Mouse (Mus musculus) CH12.LX (cell line): ENCODE data around the gene Las1l. TPM values are rescaled to one million over a fixed set of nuclear protein-coding genes. Genes with fewer than 3 reads are reported as not detected.

Source experiments
- DNase-seq: peaks from one replicate; pipeline ENCODE4 v3.0.0-alpha.2; 2013; ENCODE audit errors: extremely low read depth
- H3K27ac ChIP-seq: 2 replicates; pipeline ENCODE4 v1.5.1; 2012; ENCODE audit warnings: low read depth, mild to moderate bottlenecking, control low read depth, moderate library complexity; ENCODE audit not compliant: insufficient read depth
- H3K27me3 ChIP-seq: replicated peaks from 2 replicates; pipeline ENCODE3; 2012; ENCODE audit warnings: inconsistent platforms
- H3K36me3 ChIP-seq, 2 experiments: replicated peaks in 1 of 2; 2 replicates each; pipeline versions ENCODE3 to v1.6.1; 2012; ENCODE audit warnings: inconsistent platforms in 1 of 2, low read length in 1 of 2, mild to moderate bottlenecking in 1 of 2, mixed read lengths in 1 of 2, moderate library complexity in 1 of 2; ENCODE audit not compliant: control insufficient read depth in 1 of 2, insufficient read depth in 1 of 2
- H3K4me1 ChIP-seq, 2 experiments: 2 replicates each; pipeline ENCODE4 v1.6.1; 2012; ENCODE audit warnings: inconsistent platforms in 1 of 2, moderate library complexity in 1 of 2; ENCODE audit not compliant: insufficient read depth in 2 of 2, control insufficient read depth in 1 of 2
- H3K4me2 ChIP-seq: 2 replicates; pipeline ENCODE4 v1.6.1; 2012; ENCODE audit warnings: low read depth, mild to moderate bottlenecking, control low read depth; ENCODE audit not compliant: poor library complexity, insufficient read depth, severe bottlenecking
- H3K4me3 ChIP-seq, 3 experiments: fragments of 150-350 bp in 1 of 3; sonication (generic) in 1 of 3; replicated peaks in 1 of 3; 2 replicates each; pipeline versions ENCODE3 to v1.5.1; 2011 to 2012; ENCODE audit warnings: low read depth in 2 of 3, low read length in 2 of 3, mild to moderate bottlenecking in 2 of 3, moderate library complexity in 2 of 3, control low read depth in 1 of 3, improper control_type of control experiment in 1 of 3, inconsistent platforms in 1 of 3, mixed read lengths in 1 of 3; ENCODE audit not compliant: poor library complexity in 1 of 3
- H3K79me2 ChIP-seq: replicated peaks from 2 replicates; pipeline ENCODE4 v1.6.1; 2012; ENCODE audit warnings: mild to moderate bottlenecking, moderate library complexity; ENCODE audit not compliant: control insufficient read depth, poor library complexity, insufficient read depth, severe bottlenecking; ENCODE audit errors: extremely low read depth
- H3K9ac ChIP-seq: 2 replicates; pipeline ENCODE4 v1.6.1; 2012; ENCODE audit warnings: low read depth, mild to moderate bottlenecking, control low read depth, moderate library complexity; ENCODE audit not compliant: insufficient read depth
- H3K9me3 ChIP-seq: replicated peaks from 2 replicates; pipeline ENCODE3; 2012; ENCODE audit warnings: low read length, inconsistent platforms, mixed read lengths
- BHLHE40 ChIP-seq: IDR thresholded peaks from 2 replicates; pipeline ENCODE4 v1.6.1; 2011; ENCODE audit warnings: mild to moderate bottlenecking, low read depth, low read length, improper control_type of control experiment
- CHD2 ChIP-seq: IDR thresholded peaks from 2 replicates; pipeline ENCODE4 v1.6.1; 2011; ENCODE audit warnings: low read length, improper control_type of control experiment
- CTCF ChIP-seq, 2 experiments: IDR thresholded peaks in 1 of 2; conservative IDR thresholded peaks in 1 of 2; 2 replicates each; pipeline ENCODE4 v1.5.1; 2011 to 2012; ENCODE audit warnings: low read depth in 2 of 2, low read length in 2 of 2, improper control_type of control experiment in 1 of 2, inconsistent platforms in 1 of 2, mild to moderate bottlenecking in 1 of 2, moderate library complexity in 1 of 2
- E2F4 ChIP-seq: IDR thresholded peaks from 2 replicates; pipeline ENCODE4 v1.6.1; 2011; ENCODE audit warnings: low read depth, low read length, improper control_type of control experiment; ENCODE audit not compliant: insufficient replicate concordance
- GABPA ChIP-seq: IDR thresholded peaks from 2 replicates; pipeline ENCODE4 v1.6.1; 2012; ENCODE audit warnings: low read depth, low read length, improper control_type of control experiment, inconsistent platforms; ENCODE audit not compliant: insufficient replicate concordance
- HCFC1 ChIP-seq: IDR thresholded peaks from 2 replicates; pipeline ENCODE4 v1.6.1; 2012; ENCODE audit warnings: low read depth, mild to moderate bottlenecking, inconsistent platforms, low read length, improper control_type of control experiment
- IRF4 ChIP-seq: IDR thresholded peaks from 2 replicates; pipeline ENCODE4 v1.6.1; 2014; ENCODE audit warnings: low read depth, mild to moderate bottlenecking, inconsistent platforms, low read length, improper control_type of control experiment
- JUND ChIP-seq: conservative IDR thresholded peaks from 2 replicates; pipeline ENCODE4 v1.6.1; 2011; ENCODE audit warnings: low read depth, low read length, improper control_type of control experiment
- KAT2A ChIP-seq: IDR thresholded peaks from 2 replicates; pipeline ENCODE4 v1.6.1; 2012; ENCODE audit warnings: low read length, improper control_type of control experiment, inconsistent platforms; ENCODE audit not compliant: insufficient replicate concordance
- MAX ChIP-seq: IDR thresholded peaks from 2 replicates; pipeline ENCODE4 v1.6.1; 2011; ENCODE audit warnings: low read length, improper control_type of control experiment
- MEF2A ChIP-seq: IDR thresholded peaks from 2 replicates; pipeline ENCODE4 v1.6.1; 2014; ENCODE audit warnings: low read depth, mild to moderate bottlenecking, inconsistent platforms, low read length, improper control_type of control experiment, borderline replicate concordance
- MXI1 ChIP-seq: IDR thresholded peaks from 2 replicates; pipeline ENCODE4 v1.6.1; 2011; ENCODE audit warnings: mild to moderate bottlenecking, low read depth, low read length, improper control_type of control experiment
- MYC ChIP-seq: IDR thresholded peaks from 2 replicates; pipeline ENCODE4 v1.6.1; 2011; ENCODE audit warnings: low read depth, mild to moderate bottlenecking, improper control_type of control experiment, low read length
- NRF1 ChIP-seq: IDR thresholded peaks from 2 replicates; pipeline ENCODE4 v1.6.1; 2014; ENCODE audit warnings: low read depth, mild to moderate bottlenecking, inconsistent platforms, low read length, improper control_type of control experiment, moderate library complexity
- PAX5 ChIP-seq: IDR thresholded peaks from 2 replicates; pipeline ENCODE4 v1.6.1; 2012; ENCODE audit warnings: low read length, inconsistent platforms, mixed read lengths
- POLR2A ChIP-seq: IDR thresholded peaks from 2 replicates; pipeline ENCODE4 v1.6.1; 2011; ENCODE audit warnings: low read depth, mild to moderate bottlenecking, improper control_type of control experiment, low read length
- POLR2AphosphoS2 ChIP-seq: IDR thresholded peaks from 2 replicates; pipeline ENCODE4 v1.6.1; 2011; ENCODE audit warnings: low read depth, low read length, improper control_type of control experiment
- RAD21 ChIP-seq: IDR thresholded peaks from 2 replicates; pipeline ENCODE4 v1.6.1; 2011; ENCODE audit warnings: low read depth, mild to moderate bottlenecking, low read length, improper control_type of control experiment, moderate library complexity
- SIN3A ChIP-seq: IDR thresholded peaks from 2 replicates; pipeline ENCODE4 v1.6.1; 2012; ENCODE audit warnings: low read length, improper control_type of control experiment, inconsistent platforms
- SMC3 ChIP-seq: IDR thresholded peaks from 2 replicates; pipeline ENCODE4 v1.6.1; 2011; ENCODE audit warnings: low read depth, low read length, improper control_type of control experiment
- TCF12 ChIP-seq: IDR thresholded peaks from 2 replicates; pipeline ENCODE4 v1.6.1; 2014; ENCODE audit warnings: low read depth, mild to moderate bottlenecking, inconsistent platforms, low read length, improper control_type of control experiment
- UBTF ChIP-seq: IDR thresholded peaks from 2 replicates; pipeline ENCODE4 v1.6.1; 2012; ENCODE audit warnings: low read depth, mild to moderate bottlenecking, inconsistent platforms, low read length, improper control_type of control experiment, moderate library complexity
- ZKSCAN1 ChIP-seq: IDR thresholded peaks from 2 replicates; pipeline ENCODE4 v1.6.1; 2012; ENCODE audit warnings: low read depth, inconsistent platforms, low read length, improper control_type of control experiment, borderline replicate concordance
- dilution Hi-C: fragments of 300-500 bp; cut with MboI; formaldehyde crosslinking; loops from 2 replicates; pipeline ENCODE4 v1.14.3; 2020; ENCODE audit warnings: low sequenced_read_pairs; ENCODE audit not compliant: extremely low pct_unique_long_range_greater_than_20kb, extremely low pct_ligation_motif_present
- in situ Hi-C: fragments of 300-500 bp; cut with MboI; formaldehyde crosslinking; loops from 3 replicates; pipeline ENCODE4 v1.14.3; 2019; ENCODE audit warnings: low sequenced_read_pairs, low pct_ligation_motif_present, low pct_unique_long_range_greater_than_20kb, mixed read lengths
- polyA plus RNA-seq: library from polyadenylated mRNA; unstranded; fragments of >175 nt; gene quantifications from 2 replicates; pipeline ENCODE4 v1.2.1, GENCODE M21; 2012; ENCODE audit warnings: low read depth; ENCODE audit not compliant: insufficient read length
- total RNA-seq, 2 experiments: library from RNA; depleted of rRNA; stranded (reverse); fragments of 300-350 nt in 1 of 2; fragments of >200 nt in 1 of 2; gene quantifications; 2 replicates each; pipeline ENCODE4 v1.2.3; 2012 to 2014

Gene Las1l
- total and polyA plus RNA-seq, 3 experiments = 31.9 to 108 (median 33.1) TPM

DNA sequence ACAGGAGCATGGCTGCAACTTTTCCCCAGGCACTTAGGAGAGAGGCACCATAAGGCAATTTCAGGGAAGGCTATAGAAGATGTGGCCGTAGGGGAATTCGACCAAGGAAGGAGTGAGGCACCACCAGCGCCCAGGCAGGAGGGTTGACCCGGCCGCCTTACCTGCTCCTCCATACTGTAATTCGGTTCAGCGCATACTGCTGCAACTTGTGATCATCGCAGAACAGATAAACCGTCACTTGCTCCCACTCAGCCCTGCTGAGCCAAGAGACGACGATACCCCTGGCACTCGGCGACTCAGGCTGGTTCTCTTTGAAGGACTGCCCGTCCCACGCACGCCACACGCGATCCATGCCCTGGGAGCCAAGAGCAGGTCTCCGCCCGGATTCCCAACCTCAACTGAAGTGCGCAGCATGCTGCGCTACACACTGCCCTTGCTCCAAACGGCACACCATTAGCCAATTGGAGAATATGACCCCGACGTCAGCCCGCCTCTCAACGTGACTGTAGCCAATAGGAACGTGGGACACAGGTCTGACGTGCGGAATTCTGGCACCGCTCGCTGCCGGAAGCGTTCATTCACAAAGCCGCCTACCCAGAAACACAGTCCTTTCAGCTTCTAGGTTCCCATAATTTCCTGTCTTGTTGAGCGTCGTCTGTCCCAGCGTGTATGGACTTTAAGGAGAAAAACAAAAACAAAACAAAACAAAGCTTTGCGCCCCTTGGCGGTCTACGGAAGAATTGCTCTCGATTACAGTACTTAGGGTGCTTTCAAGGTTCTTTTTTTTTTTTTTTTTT lies at the start of gene Las1l (continued):
- TF ChIP-seq PAX5 = no peak

DNA sequence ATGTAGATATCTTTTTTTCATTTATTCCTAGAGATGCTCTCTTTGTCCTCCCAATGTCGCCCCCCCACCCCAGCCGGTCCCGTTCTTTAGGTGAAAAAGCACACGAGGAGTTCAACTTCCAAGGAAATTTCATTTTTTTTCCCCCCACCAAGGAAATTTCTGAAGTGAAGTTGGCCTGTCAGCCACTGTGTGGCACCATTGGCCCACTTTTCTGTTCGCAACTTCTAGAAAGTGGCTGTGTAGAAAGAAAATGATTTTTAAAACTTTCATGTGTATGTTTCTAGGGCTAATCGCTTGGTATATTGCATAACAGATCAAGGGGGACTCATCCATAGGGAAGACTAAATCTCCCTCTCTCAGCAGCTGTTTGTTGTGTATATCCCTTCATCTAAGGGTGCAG lies 49.6 kb upstream of the Las1l start:
- dilution Hi-C loops = no loop called here
- in situ Hi-C loops = loop anchor here (25.0 kb wide), 1 partner anchor 881 kb away; no protein-coding TSS in a partner anchor
- TF ChIP-seq MEF2A = no peak
- TF ChIP-seq NRF1 = no peak
- no peak for TF ChIP-seq JUND
- no peak for TF ChIP-seq SIN3A
- no peak for TF ChIP-seq ZKSCAN1
- peak in 1 of 2 experiments; percentile 66; a peak in 2 of 4 replicates for TF ChIP-seq CTCF (conservative IDR thresholded peaks at IDR 0.05 in 1 of 2, IDR thresholded peaks at IDR 0.05 in 1 of 2; ENCODE audit: low read depth in 2 of 2, low read length in 2 of 2)
- no peak for TF ChIP-seq E2F4
- TF ChIP-seq MXI1 = no peak
- no peak for TF ChIP-seq POLR2AphosphoS2
- no peak for TF ChIP-seq BHLHE40
- no peak for TF ChIP-seq TCF12
- peak; percentile 76 for TF ChIP-seq RAD21
- no peak for TF ChIP-seq UBTF
- no peak for TF ChIP-seq IRF4
- no peak for TF ChIP-seq CHD2
- TF ChIP-seq GABPA = no peak
- peak; percentile 57 for TF ChIP-seq SMC3
- TF ChIP-seq PAX5 = no peak
- Histone ChIP-seq H3K4me1 (no peaks in the 10 kb centered on the region), H3K9ac (no peak overlapping the region), H3K4me3 (no peak overlapping the region), H3K36me3 (no peaks in the 10 kb centered on the region), H3K27ac (no peak overlapping the region), H3K79me2 (no peaks in the 10 kb centered on the region), H3K4me2 (no peak overlapping the region), H3K27me3 (no peaks in the 10 kb centered on the region), H3K9me3 (no peaks in the 10 kb centered on the region)
- no peak for DNase-seq

DNA sequence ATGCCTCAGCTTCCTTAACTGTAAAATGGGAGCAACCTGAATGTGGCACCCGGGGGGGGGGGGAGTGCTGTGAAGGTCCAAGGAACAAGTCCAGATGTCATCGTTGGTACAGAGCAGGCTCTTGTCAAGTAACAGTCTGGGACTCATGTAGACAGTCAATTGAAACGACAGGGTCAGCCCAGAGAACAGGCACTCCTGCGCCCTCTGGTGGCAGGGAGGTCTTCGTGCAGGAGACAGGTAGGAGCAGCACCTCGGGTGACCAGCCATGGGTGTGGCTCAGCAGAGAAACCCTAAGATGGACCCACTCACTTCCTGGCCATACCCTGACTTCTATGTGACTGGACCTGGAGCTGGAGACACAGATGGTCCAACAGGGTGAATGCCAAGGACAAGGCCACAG lies 42.8 kb upstream of the Las1l start:
- TF ChIP-seq CTCF (conservative IDR thresholded peaks at IDR 0.05 in 1 of 2, IDR thresholded peaks at IDR 0.05 in 1 of 2; ENCODE audit: low read depth in 2 of 2, low read length in 2 of 2) (peak; percentile 34 to 65; a peak in 3 of 4 replicates), RAD21 (peak; percentile 29), MXI1 (no peak), KAT2A (no peak), POLR2A (0 out of 2 replicates have a peak, but pooled peaks have one; percentile 36), MYC (0 out of 2 replicates have a peak, but pooled peaks have one; percentile 16), SMC3 (peak; percentile 38), HCFC1 (peak; percentile 48; the same call in 1 of the 2 replicates), MAX (0 out of 2 replicates have a peak, but pooled peaks have one; percentile 31), TCF12 (0 out of 2 replicates have a peak, but pooled peaks have one; percentile 35), MEF2A (no peak)
- TF ChIP-seq, all 38 proteins: peak for 8
- peak overlapping the region; percentile 23; the same call in 1 of the 2 replicates for H3K9ac ChIP-seq
- dilution Hi-C loops = no loop called here
- peaks cover 0 to 2% of the 10 kb centered on the region in 2 experiments; a peak in 1 of 4 replicates for H3K4me1 ChIP-seq
- H3K4me3 ChIP-seq = peak overlapping the region in 1 of 3 experiments; percentile 2
- no peak overlapping the region for H3K27ac ChIP-seq
- no peaks in the 10 kb centered on the region for H3K36me3 ChIP-seq
- H3K4me2 ChIP-seq = peak overlapping the region; percentile 32; the same call in 1 of the 2 replicates
- no peaks in the 10 kb centered on the region for H3K9me3 ChIP-seq
- in situ Hi-C loops = loop anchor here (25.0 kb wide), 1 partner anchor 513 kb away; no protein-coding TSS in a partner anchor
- no peaks in the 10 kb centered on the region for H3K79me2 ChIP-seq
- H3K27me3 ChIP-seq = no peaks in the 10 kb centered on the region
- DNase-seq = peak; percentile 56
